Mouse (Mus musculus) heart, adult 11 months (tissue): ENCODE results near the gene Ddc.

Experiments used
- DNase-seq: peaks from one replicate; pipeline ENCODE4 v3.0.0; 2022

Ddc gene

DNA sequence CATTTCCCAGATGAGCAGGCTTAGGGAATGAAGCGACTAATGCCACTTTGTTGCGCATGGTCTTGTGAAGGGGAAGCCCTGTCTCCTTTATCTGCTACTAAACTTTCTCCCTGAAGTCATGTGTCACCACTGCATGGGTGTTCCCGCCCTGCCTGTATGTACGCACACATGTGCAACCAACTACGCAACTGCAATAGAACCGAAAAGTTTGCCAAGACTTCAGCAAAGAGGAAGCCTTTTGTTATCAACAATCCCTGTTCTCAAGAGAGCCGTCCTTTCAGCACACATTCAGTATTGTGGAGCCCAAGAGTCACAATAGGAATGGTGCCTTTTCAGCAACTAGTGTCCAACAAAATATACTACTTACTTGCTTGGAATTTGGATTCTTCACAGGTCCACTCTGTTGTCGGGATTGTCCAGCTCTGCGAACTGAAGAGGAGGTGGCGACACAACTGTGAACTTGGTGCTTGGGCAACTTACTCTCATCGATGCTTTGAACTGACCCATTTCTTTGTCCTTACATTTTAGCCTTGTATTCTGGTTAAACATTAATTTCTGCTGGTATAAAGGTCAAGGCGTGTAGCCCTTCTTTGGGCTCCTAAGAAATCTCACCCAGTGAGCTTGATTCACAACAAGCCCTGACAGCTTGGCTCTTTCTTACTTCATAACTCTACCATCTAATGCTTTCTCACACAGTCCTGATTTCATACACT, at the start of gene Ddc:
Gene Ddc, minus strand, starts transcription at position 500 of the 713 bp plus-strand sequence.
- peak; percentile 89 for DNase-seq

DNA sequence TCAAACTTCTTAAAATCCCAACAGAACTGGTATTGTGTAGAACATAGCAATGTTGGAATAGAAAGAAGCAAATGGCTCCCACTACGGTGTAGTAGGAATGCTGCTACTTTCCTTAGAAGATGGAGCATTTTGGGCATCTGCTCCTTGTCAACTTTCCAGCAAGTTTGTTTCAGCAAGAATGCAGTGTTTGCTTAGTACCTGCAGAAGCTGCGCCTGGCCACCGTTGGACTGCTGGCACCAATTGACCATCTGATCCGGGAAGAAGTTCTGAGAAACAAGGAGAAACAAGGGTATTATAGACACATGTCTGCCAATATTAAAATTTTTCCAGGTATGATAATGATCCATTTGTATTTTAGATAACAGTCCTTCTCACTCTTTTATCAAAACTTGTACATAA, 47.8 kb upstream of the Ddc start:
- peak; percentile 57 for DNase-seq

DNA sequence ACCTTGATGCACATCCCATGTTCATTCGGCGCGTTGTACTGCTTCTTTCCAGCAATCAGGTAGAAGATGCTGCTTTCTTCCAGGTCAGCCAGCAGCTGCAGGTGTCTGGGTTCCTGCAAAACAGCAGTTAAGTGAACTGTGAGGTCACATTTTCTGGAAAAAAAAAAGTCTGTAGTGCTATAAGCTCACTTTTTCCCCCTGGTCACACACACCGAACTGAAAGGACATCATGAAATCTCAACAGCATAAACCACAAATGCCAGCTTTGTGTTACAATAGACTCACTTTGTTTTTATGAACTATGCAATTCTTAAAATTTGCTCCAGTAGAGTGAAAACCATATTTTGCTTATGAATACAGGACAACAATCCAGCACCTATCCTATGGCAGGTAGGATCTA, 46.9 kb upstream of the Ddc start:
- peak; percentile 58 for DNase-seq

DNA sequence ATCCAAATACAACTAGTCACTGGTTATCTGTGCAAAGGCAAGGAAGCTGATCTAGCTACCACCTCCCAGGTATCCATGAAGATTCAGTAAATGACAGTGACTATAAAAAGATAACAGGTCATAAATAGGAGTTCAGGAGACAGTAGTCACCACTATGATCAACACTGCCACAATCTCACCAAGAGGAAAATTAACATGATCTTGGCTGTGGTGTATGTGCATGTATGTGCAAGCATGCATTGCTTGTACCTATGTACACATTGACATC, 46.1 kb upstream of the Ddc start:
- peak; percentile 35 for DNase-seq

DNA sequence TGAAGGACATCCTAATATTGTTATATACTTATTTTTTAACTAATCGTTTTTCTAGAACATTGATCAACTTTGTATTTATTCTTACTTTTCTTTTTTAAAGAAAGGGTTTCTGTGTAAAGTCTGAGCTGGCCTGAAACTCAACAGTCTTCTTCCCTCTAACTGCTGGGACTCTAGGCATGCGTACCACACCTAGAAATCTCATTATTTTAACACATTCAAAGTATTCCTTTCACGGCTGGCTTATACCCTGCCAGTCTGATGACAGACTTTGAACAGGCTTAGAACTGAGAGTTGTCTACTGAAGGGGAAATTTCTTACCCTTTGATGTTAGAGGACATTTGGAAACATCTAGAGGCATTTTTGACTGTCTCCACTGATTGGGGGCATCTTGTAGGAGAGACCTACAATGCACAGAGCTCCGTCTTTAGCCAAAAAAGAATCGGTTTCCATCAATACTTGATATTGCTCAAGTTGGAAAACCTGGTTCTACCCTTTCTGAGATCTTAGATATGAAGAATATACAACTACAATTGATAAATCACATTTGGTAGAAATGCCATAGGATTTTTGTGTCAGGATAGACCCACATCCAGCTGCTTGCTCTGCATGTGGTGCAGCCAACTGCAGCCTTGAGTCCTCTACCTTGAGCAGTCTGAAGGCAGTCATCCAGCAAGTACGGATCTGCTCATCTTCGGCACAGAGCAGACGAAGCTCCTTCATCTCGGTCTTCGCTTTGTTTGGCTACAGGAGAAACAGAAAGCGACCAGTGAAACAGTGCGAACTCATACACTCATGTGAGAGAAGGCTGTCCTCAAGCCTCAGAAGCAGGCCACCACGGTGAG, 45.5 kb upstream of the Ddc start:
- DNase-seq, result peak; percentile 10

DNA sequence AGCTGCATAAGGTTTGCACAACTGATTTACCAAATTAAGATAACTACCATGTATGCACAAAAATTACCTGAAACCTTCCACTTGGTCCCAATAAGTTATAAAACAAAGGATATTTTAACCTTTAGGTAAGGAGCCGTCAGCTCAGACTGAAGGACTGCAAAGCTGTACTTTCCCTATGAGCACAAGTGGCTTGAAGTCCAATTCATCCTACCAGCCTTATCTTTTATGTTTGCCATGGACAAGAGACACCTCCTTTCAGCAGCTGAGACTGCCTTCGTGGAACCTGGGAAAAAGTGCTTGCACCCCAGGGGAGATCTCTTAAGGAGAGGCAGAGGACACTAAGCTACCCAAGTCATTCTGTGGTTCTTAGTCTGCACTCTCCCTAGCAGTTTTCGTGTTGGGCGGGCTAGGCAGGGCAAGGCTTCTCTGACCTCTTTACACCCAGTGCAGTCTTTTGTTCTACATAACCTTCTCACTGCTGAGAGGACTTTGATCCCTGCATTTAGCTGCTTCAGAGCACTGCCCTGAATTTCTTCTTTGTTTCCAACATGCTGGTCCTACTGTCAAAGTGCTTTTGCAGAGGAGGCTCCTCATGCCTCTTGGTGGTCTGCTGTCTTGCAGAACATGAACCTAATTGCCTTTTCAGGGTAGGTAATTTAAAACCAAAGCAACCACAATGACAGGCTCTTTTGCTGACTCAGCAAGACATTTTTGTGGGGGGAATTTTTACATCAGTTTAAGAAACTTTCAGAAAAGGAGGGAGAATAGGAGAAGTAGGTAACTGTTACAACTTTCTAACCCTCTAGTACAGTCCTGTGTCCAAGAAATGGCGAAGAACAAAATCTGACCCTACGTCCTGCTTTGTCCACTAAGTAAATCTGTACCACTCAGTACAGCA, 44.6 kb upstream of the Ddc start:
- peak; percentile 75 for DNase-seq

DNA sequence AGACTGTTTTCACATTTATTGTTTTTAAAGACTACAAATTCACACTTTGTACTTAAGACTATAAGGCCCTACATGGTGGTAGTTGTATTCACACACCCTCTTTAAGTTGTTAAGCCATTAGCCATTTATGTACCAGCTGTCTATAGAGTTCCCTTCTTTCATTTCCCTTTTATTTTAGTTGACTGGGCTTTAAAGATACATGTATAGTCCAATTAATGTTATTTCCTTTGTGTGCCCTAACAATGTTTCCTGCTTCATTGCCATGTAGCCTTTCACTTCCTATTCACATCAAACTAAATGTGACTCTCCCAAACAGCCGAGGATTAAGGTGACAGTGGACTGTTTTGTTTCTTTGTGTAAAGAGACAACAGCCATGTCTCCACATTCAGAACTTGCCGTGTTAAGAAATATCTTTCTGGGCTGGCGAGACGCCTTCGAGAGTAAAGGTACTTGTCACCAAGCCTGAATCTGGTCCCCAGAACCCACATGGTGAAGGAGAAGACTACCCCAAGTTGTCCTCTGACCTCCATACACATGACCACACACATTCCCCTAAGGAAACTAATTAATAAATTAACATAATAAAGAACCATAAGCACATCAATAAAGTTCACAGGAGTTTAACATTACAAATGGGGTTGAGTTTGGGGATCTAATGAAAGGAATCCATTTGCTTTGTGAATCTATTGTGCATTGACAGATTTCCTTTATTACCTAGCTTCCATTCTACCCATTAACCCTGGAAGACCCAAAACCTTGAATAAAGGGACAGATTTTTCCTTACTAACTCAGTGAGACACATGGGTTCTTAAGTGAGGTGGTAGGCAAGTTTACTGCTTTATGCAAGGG, 43.1 kb upstream of the Ddc start:
- DNase-seq, result peak; percentile 62

DNA sequence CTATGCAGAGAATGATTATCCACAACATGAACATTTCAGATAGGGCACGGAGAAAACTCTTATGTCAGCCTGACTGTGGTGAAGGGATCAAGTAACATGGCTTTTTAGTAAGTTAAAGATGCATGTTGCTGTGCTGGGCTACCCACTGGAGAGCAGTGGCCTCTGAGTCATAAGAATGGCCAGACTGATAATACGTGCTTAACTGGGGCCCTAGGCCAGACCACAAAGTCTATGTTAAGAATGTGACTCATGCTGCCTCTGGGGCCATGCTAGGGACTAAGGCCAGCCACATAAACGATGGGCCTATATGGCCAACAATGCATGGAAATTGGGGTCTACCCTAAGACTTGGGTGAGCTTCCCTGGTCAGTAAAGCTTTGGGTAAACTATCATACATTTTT, 41.7 kb upstream of the Ddc start:
- DNase-seq, result peak; percentile 92

DNA sequence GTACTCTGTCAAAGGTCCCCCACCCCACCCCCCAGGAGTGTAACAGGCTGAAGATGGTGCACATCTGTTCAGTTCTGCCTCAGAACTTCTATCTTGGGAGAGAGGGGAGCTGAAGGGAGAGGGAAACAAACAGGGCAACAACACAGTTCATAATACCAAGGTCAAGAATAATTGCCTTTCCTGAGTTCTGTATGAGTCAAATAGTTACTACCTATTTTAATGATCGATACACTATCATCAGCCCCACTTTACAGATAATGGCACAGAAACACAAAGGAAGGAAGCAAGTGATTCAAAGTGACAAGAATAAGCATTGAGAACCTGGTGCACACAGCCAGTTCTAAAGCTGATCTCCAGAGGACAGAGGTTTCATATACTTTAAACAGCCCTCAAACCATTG, 40.6 kb upstream of the Ddc start:
- peak; percentile 17 for DNase-seq

DNA sequence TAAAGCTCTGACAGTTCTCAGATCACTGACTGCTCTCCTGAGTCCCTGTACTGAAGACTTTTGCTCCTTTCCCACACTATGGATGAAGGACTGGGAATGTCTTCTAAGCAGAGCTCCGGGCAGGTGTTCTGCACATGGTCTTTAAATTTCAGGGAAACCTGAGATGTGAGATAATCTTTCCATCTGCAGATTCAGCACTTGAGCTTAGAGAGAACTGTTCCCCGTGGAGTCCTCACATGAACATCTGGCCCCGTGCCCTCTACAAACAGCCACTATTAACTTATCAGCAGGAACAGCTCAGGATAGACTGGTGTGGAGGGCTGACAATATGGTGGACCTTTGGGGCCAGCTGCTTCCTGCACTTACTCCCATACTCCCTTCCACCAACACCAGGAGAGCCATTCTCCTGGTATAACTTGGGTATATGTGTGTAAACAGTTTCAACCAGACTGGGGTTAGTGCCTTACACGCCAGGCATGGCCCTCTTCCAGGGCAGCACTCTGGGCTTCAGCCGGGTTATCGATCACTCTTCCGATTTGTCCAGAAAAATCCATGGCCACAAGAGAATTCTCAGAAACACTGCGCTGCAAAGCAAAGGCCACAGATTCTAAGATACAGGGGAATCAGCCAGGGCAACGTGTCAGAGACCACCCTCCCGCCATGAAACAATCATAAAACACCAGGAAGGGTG, 39.5 kb upstream of the Ddc start:
- peak; percentile 87 for DNase-seq

DNA sequence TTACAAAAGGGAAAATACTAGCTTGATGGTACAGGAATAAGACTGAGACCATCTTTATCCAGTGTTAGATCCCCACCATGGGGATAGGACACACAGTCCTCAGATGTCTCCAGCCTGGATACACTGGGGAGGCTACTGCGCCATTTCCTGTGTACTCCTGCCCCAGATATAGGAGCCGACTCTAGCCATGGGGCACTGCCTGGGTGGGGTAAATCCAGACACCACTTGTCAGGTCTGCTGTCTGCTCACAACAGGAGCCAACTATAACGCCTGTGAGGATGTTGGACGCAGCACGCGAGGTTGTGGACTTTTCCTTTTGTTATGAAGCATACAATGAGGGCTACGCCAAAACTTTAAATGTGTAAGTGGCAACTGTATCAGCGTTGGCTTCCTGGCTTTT, 36.9 kb upstream of the Ddc start:
- peak; percentile 82 for DNase-seq

DNA sequence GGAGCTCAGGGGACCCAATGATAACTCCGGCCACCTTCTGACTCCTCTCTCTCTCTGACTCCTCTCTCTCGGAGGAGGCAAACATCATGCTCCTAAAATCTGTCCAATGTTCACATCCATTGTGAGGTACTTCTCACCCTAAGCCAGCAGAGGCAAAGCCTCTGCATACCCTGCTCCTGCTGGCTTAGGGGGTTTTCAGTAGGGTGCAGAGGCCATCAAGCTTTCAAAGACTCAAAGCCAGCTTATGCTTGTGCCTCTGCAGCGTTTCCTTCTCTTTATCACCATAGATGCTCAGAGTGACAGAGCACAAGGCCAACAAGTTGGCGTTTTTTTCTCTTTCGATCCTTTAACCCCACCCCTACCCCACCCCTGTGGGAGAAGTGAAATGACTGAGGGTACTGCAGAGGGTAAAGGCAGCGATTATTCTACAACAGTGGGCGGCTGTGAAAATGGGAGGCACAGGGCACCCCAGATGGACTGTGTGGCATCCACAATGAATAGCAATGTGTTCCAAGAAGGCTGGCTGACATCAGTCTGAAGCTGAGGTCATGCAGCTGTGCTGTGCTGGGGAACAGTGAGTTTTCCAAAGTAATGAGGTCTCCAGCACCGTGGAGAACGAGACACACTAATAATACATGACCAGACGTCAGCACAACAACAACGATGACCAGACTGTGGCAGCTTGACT, 34.3 kb upstream of the Ddc start:
- peak; percentile 95 for DNase-seq

DNA sequence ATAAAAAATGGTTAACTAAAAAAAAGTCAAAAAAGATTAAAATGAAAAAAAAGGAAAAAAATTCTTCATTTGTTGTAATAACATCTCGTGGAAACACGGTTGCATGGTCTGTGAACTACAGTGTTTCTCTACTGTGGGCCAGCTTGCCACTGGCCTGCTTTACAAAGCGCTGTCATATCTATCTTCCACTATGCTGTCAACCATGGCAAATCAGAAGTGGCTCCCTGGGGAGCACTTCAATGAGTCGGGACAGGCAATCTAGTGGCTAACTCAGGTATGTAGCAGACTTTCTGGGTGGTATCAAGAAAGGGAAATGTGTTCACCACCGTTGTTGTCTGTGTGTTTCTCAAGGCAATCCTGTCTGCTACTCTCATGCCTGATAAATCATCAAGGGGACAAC, 33.7 kb upstream of the Ddc start:
- DNase-seq, result peak; percentile 50

DNA sequence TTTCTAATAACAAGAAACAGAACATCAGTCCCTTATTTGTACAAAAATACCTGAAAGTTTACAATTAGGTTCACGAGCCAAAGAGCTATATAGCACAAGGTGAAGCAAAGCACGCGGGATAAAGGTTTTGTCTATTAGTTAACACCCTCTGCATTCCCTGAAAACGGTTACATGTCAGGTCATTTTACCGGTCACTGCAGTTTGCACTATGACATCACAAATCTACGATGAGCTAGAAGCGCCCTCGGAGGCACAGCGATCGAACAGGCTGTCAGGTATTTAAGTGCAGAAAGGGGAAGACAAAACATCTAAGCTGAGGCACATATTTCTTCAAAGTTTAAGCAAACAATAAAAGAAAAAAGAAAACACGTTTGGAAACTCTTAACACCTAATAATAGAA, 32.6 kb upstream of the Ddc start:
- DNase-seq, result peak; percentile 65

DNA sequence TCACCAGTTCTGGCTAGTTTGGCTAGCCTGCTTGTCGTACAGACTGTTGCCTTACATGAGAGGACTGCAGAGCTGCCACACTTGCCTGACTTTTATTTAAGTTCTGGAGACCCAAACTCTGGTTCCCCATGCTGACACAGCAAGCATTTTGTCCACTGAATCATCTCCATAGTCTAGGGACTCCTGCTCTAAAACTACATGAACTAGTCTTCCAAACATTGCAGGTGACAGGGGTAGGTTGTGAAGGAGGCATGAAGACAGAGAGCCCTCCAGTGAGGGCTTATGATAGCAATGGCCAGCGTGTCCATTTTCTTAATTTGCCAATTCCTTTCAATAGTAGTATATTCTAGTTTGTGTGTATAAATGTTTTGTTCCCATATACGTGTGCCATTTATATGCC, 31.1 kb upstream of the Ddc start:
- no peak for DNase-seq

DNA sequence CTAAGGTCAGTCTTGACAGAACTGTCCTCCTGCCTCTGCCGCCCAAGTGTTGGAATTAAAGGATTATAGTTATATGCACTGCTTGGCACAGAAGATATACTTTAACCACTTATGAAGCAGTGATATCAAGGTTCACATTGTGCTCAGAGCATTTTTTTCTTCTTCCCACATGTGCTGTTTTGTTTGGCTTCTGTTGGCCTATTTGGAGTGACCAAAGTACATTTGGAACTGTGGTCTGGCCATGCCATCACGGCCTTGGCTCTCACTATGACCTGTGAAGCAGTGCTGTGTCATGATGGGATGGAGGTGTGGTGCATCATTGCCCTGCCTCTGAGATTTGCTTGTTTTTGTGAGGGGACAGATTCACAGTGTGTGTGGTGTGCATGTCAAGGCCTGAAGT, 30.6 kb upstream of the Ddc start:
- DNase-seq, result peak; percentile 86

DNA sequence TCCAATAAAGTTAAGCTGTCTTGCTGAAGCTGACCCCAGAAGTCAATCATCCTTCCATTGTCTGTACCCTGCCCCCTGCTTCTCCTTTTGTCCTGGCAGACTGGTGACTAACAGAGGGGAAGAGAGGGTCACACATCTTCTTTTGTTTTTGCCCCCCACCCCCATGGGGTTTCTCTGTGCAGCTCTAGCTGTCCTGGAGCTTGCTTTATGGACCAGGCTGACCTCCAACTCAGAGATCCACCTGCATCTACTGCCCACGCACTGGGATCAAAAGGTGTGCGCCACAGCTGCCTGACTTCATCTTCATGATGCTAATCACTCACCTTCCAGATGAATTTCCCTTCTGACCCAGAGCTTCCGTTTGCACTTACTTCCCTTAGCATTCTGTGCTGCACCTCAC, 26.0 kb upstream of the Ddc start:
- peak; percentile 72 for DNase-seq

DNA sequence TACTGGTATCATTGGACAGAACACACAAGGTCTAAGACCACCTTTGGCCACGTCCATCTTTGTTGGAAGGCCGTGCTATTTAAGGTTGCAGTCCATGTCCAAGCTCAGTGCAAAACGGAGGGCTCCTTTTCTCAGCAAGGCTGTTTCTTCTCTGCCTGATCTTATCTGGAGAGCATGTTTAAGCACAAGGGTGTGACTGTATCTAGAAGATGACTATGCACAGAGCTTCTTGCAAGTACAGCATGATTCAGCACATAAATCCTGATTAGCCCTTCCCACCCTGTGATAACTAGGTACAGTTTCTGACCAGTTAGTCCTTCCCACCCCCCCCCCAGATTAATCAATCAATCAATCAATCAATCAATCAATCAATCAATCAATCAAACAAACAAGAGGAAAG, 25.4 kb upstream of the Ddc start:
- DNase-seq, result peak; percentile 37

DNA sequence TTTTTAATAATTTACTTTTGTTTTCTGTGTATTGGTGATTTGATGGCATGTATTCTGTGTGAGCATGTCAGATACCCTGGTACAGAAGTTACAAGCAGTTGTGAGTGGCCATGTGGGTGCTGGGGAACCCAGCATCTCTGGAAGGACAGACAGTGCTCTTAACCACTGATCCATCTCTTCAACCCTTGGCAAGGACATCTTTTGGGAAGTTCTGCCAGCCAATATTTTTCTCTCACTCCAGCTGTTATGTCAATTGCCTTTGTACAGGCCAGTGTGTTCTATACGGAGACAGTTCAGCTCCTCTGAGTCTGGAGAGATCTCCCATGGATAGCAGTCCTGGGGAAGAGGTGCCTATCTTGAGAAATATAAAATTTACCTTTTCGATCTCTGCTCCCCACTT, 24.2 kb upstream of the Ddc start:
- DNase-seq, result peak; percentile 54

DNA sequence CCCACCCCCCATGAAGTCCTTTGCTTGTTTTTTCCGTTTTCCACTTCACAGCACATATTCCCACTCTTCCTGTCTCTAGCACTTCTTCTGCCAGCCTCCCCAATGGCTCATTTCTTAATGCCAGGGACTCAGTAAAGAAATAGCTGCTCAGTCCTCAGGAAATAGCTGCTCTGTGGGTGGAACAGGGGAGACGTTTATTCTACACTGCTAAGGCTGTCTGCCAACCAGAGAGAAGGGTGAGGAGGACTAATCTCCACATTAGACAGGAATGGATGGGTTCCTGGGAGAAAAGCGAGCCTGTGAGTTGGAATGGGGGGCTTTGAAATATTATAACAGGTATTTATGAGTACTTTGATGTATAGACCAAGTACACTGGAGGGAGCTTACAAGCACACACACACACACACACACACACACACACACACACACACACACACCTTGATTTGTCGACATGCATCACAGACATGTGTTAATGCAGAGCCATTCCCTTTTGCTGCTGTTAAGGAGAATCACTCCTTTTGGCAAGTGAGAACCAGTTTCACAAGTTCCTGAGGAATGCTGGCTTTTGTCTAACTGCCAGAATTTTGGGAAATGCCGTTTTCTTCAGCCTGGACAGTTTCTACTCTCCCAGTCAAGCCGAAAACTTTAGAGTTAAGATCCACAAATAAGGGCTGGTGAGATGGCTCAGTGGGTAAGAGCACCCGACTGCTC, 9.9 kb upstream of the Ddc start:
- peak; percentile 91 for DNase-seq

DNA sequence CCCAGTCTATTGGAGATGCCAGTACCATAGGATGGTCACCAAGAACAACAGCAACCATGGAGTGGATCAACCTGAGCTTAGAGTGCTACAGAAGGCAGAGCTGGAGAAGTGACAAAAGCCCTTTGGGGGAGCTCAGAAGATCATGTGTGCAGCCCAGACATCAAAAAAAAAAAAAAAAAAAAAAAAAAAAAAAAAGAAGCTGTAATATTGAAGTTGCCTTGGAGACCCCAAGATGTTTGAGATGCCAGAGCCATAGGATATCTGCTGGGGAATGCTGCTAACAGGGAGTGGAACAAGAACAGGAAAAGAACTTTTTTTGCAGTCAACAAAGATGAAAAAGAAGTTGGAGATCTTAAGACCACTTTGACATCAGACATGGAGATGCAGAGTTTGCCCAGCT, 7.6 kb upstream of the Ddc start:
- no peak for DNase-seq
